Mouse (Mus musculus) heart, adult 8-10 months (tissue): ENCODE data around the gene E030018B13Rik. TPM values are rescaled to one million over a fixed set of nuclear protein-coding genes. Genes with fewer than 3 reads are reported as not detected.

ENCODE experiments used
- DNase-seq: peaks from one replicate; pipeline ENCODE4 v3.0.0; 2022; ENCODE audit warnings: low spot score
- total RNA-seq, 4 experiments: library from RNA; stranded (reverse); gene quantifications; 2 replicates each; pipeline ENCODE4 v1.2.4; 2022

Gene E030018B13Rik
- total RNA-seq, 4 experiments from 2014 or later, result not detected

DNA sequence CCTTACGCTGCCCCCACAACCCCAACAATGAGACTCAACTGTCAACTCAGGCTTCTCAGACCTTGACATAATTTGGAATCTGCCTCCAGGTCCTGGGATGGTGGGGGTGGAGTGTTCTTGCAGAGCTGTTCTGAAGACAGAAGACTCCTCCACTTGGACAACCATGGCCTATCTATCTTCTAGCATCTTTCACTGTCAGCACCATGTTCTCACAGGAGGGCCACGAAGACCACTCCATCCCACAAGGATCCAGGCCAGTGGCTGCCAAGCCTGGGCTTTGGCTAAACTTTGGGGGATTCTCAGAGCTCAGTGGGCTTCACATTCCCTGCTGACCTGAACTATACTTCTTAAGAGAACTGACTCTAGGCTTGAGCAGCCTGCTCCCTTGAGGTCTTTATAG lies 1.8 kb upstream of the E030018B13Rik start:
- no peak for DNase-seq

DNA sequence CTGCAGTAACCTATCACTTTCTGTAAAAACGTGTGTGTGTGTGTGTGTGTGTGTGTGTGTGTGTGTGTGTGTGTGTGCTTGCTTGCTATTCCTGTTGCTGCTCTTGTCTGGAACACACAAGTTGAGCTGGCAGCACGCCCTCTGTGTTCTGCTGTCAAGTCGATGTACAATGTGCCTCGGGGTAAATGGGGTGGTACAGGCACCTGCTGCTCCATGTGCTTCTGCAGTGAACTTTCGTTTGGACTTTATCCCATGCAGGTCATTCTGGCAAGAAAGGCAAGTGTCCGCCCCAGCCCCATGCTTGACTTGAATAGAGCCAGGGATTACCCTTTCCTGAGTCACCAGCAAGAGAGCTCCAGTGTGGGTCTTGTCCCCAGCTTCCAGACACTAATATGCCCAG lies 1.0 kb downstream of the E030018B13Rik start:
- peak; percentile 76 for DNase-seq

DNA sequence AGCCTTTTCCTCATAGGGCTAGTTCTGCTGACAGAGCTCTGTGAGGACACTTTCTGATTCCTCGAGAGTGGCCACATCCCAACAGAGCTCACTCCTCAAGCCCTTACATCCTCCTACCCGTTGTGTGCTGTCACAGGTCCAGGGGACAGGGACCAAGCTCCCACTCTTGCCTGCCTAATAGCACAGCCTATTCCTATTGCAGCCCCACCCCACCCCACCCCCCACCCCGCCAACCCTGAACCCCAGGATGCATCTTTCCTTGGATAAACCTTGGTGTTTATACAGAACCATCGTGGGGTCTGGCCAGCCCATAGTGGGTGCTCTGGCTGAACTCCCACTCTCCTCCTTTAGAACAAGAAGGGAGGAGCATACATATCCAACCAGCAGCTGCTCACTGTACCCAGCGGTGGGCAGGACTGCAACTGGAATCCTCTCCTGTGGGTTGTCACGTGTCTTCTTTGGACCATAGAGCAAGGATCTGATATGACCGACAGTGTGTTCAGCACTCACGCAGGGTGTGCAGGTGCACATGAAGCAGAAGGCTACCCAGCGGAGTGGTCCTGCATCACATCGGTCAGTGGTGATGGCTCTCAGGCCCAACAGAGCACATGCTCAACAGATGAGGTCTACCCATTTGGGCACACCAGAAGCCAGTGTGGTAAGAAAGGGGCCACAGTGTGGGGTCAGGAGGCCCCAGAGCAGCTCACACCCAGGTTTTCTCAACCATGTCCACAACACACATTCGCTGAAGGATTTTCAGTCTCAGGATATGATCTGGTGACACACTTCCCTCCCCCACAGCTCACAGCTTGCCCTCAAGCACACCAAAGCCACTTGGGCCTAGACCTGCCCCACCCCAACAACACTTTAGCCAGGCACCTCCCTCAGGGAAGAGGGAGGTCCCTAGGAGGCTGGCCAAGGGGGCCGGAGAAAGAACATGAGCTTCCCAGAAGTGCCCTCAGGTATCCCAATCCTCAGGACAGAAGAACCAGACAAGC lies 2.4 kb downstream of the E030018B13Rik start:
- DNase-seq, result no peak

DNA sequence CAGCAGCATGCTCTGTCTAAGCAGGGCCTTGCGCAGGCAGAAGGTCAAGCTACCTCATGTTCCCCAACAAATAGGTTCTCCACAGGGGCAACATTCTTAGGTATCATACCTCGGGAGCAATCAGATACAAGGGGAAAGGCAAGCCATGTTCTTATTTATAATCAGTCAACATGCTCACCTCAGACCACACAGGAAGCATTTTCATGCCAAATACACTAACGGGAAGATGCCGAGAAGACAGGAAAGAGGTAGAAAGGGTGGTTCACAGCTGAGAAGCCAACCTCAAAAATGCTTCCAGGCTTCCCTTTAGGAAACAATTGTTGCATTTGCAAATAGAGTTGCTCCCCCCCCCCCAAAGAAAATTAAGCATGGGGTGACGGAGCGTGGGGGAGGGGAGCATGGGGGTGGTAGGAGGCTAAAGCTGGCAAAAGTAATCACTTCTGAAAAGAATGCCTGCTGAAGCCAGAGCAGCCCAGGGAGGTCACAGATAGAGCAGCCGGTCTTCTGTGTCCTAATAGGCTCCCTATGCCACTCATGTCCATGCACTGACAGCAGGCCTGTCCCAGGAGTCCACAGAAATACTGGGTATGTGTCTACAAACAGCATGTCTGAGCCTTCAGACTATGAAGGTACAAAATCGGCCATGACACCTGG lies 5.4 kb downstream of the E030018B13Rik start:
- no peak for DNase-seq

DNA sequence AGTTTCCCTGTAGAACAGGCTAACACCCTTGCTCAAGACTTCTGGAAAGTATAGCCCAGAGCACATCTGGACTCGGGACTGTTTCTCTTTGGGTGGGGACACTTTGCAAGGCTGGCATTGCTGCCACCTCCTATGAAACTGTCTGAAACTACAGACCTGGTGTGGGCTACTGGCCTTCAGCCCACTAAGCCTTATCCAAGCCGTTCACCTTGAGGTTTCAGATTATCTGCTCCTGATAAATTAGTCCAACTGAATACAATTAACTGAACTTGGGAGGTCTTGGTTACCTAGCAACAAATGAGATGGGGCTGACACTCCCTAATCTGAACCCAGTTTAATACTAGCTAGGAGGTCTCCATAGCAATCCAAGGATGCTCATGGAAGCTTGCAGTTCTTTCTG lies 5.9 kb downstream of the E030018B13Rik start:
- DNase-seq, result no peak

DNA sequence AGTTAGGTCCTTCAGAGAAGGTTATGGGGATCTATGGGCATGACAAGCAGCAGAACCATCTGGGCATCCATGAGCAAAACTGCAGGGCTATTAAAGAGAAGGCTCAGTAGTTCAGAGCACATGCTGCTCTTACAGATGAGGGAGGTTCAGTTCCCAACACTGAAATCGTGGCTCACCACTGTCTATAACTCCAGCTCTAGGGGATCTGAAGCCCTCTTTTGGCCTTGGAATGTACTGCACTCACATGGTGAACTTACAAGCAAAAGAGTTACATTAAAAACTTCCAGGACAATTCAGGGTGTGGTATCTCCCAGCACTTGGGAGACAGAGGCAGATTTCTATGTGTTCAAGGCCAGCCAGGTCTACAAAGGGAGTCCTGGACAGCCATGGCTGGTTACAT lies 6.3 kb downstream of the E030018B13Rik start:
- DNase-seq, result peak; percentile 6

DNA sequence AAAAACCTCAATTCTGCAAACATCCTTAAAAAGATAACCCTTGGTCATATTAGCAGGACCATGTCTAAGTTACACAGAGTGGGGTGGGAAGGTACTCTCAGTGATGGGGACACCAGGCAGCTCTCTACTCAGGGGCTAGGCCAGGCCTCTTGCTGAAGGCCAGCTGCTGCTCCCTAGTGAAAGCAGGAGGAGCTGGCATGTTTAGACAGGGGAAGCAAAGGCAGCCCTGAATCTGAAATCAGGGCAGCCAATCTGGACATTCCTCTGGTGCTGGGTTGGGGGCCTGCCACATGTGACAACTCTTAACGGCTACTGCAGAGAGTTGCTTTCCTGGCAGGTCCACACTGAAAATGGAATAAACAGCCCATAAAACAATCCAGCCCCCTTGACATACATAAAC lies 7.5 kb downstream of the E030018B13Rik start:
- peak; percentile 3 for DNase-seq

DNA sequence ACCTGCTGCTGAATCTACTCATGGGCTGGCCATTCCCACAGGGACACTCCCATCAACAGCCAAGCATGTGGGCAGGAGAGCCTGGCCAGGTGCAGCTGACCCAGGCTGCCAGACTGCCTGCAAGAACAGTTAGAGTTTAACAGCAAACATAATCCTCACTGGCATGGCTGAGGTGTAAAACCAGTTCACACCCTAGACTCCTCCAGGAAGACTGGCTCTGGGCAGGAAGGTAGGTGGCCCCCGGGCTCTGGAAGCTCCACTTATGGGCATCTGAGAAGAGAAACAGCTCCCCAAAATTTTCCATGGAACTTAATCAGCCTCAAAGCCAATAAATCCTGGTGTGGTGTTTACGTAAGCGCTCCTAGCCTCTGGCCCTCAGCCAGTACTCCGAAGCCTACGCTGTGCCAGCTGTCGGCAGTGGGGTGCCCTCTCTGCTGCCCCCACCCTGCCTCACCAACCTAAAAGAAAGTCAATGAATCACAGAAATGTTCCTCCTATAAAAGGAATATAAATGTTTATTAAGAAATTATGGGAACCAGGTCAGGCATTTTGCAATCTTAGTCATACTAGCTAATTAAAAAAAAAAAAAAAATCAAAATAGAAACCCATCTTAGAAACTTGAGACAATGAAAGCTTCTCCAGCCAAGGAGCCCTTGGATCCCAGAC lies 8.2 kb downstream of the E030018B13Rik start:
- DNase-seq, result peak; percentile 80

DNA sequence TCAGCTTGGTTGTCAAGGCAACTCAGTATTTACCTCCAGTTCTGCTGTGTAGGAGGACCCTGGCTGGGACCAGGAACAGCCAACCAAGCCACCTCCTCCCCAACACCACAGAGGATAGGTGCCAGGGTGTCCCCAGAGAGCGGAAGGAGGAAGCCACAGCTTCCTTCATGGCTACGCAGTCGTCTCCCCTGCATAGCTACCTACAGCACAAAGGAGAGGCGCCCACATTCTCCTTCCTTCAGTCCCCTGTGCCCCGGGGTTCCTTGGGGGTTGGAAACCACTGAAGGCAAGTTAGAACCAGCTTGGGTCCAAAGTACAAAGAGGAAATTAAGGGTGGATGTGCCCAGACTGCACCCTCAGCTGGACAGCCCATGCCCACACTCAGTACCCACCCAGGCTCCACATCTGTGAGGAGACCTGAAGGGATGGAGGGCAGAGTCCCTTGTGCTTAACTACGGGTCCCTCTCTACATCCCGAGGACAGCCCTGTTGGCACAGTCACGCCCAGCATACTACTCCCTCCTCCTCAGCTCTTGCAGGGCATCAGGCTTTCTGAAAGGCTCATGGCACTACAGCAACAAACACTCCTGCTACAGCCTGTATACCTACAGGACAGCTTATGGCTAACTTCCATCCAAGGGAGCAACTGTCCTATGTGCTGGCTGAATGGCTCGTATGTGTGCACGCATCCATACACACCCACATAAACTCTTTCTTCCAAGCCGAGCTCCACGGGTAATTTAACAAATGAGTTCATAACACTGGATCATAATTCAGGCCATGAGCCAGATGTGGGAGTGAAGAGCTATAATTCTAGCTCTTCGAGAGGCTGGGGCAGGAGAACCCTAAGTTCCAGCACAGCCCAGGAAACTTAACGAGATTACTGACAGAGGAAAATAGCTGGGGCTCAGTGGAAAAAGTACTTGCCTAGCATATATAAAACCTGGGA lies 9.0 kb downstream of the E030018B13Rik start:
- DNase-seq, result peak; percentile 84

DNA sequence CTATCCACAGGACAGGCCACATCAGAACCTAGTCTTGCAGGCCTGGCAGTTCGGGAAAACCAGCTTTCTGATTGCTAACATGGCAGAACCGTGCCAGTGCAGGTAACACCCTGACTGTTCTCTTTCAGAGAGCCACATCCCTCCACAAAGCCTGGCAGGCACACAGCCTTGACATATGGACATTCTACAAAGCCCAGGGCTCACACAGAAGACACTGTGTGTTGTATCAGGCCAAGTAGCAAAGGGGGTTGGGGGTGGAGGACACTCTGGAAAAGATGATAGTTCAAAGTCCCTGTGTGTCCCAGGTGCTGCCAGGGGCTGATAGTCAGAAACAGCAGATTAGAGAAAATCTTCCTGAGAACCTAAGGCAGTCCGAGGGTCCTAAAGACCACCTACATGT lies 9.8 kb downstream of the E030018B13Rik start:
- no peak for DNase-seq

DNA sequence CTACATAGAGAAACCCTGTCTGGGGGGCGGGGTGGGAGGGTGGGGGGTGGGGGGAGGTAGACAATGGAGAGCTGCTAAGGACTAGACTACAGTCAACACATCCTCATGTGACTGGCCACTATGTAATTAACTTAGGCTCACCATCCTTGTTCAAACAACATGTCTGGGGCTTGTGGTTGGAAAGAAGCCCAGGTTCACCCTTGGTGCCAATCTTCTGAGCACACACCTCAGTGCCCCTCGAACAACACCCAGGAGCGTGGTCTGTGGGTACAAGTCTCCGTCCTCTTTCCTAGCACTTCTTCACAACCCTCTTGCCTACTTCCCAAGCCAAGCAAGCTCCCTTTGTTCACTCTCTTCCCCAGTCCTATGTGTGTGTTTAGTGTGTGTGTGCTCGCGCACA lies 10.5 kb downstream of the E030018B13Rik start:
- no peak for DNase-seq

DNA sequence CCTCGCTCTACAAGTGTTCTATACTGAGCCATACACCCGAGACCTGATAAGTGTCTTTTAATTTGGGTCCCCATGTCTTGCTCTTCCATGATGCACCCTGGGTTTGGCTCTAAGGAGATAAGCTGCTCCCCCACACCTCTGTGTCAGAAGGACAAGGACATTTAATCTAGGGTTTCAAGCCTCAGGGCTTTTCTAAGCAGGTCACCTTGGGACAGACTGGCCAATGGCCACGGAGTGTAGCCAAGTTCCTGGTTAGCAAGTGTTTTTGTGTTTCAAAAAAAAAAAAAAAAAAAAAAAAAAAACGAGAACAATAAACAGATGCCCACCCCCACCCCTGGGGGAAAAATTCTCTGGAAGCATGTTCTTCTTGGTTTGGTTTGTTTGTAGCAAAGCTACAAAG lies 12.4 kb downstream of the E030018B13Rik start:
- DNase-seq, result peak; percentile 70

DNA sequence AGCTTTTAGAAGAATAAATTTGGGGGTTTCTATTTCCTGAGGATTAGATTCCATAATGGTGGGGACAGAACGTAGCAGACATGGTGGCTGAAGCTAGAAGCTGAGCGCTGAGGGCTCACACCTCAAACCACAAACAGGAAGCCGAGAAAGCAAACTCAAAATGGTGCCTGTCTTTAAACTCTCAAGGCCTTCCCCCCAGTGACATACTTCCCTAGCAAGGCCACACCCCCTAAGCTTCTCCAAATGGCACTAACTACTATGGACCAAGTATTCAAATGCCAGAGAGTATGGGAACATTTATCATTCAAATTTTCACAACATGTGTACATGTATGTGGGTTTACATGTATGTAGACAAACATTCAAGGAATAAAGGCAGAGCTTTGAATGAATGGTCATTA lies 13.5 kb downstream of the E030018B13Rik start:
- DNase-seq, result no peak

DNA sequence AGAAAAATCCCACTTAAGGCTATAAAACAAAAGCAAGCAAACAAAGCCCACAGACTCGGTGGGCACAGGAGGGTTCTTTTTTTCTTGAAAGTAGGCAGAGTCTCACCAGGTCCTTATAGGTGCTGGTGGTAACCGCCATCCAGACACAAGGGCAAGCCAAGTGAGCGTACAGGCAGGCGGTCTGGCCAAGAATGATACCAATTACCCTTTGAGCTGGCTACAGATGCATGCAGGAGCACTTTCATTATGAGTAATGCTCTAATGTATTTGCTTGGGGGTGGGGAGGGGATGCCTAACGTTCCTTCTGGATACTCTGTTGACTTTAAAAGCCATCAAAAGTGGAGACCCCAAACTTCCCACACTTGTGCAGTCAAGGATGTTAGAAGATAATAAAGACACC lies 14.1 kb downstream of the E030018B13Rik start:
- no peak for DNase-seq

DNA sequence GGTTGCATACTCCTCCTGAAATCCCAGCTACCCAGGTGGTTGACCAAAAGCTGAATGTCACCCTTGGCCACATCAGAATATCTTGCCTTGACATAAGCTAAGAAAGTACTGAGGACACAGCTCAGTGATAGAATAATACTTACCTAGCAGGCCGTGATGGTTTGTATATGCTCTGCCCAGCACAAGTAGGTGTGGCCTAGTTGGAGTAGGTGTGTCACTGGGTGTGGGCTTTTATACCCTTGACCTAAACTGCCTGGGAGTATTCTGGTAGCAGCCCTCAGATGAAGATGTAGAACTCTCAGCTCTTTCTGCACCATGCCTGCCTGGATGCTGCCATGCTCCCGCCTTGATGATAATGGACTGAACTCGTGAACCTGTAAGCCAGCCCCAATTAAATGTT lies 15.8 kb downstream of the E030018B13Rik start:
- DNase-seq, result no peak

DNA sequence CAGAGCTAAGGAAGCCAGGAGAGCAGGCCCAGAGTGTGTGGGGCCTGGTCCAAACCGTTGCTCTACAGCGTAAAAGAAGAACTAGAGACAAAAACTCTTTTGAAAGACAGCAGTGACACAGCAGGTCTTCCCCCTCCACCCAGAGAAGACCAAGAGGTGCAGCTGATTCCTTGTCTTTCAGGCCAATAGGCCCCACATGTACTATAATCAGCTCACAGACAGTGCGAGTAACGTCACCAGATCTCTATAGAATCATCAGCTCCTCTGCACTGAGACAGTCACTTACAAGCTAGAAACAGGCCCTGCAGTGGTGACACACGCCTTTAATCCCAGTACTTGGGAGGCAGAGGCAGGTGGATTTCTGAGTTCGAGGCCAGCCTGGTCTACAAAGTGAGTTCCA lies 17.2 kb downstream of the E030018B13Rik start:
- DNase-seq, result no peak

DNA sequence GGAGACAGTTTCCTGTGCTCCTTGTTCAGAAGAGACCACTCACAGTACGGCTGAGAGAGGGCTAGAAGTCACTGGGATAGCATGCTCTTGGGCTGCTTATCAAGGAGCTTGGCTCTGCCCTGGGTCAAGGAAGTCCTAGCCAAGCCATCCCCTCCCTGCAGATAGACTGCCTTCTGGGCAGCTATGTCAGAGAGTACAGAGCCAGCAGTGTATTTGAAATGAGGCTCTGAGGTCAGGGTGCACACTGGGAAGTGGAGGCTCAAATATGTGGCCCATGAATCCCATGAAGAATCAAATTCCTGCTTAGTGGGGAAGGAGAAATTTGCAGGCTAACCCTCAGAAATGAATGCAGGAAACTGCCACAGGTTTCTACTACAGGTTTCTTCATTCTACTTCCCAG lies 17.9 kb downstream of the E030018B13Rik start:
- no peak for DNase-seq

DNA sequence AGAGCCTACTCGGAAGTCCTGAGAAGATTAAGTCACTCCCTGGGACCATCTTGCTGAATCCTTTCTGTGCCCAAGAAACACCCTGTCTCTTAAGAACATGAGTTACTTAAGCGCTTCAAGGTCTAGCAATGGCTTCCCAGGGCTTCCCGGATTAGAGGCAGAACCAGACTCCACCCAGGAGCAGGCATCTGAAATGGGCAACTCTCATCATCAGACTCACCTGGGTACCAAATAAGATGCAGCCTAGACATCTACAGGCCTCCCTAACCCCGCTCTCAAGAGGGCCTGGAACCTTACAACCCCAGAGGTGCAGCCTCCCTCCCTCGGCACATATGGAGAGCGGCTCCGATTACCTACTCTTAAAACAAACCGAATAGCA lies 19.1 kb downstream of the E030018B13Rik start:
- no peak for DNase-seq

DNA sequence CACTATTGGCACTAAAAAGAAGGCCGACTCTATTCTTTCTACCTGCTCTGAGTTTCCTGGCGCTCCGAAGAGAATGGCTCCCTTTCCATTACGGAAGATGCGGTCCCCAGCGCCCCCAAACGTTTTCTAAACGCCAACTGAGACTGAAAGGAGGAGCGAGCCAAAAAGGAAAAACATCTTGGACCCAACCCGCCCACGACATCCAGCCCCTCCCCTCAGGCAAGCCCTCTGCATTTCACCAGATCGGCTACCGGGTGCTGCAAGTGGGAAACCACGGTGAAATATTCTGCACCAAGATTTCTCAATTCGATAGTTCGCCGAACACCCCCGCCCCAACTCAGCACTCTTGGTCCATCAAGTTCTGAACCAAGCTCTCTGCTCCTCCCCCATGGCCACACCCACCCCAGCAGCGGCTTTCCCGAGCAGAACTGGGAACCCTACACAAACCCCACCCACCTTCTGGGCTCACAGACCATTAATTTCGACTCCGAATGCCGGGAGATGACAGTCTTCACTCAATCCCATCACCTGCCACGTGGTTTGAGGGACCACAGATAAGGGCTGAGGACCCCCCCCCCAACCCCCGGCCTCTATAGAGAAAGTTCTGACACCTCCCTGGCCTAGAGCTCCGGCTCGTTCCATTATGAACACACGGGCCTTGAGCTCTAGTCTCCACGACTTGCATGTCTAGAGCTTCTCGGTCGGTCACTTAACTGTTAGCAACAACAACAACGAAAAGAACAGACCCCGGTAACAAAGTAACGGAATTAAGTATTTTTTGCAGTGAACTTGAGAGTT lies 19.7 kb downstream of the E030018B13Rik start:
- peak; percentile 89 for DNase-seq

DNA sequence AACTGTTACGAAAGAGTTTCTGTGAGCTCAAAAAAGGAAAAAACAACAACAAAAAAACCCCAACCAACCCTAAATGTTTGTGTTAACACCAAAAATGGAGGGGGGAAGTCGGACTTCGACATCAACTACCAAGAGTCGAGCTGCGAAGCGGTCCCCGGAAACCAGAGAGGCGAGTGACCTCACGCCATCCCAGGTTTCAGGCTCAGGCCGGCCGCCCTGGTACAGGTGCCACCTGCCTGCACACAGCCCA lies 20.3 kb downstream of the E030018B13Rik start:
- no peak for DNase-seq
